In the genomic region with DNA sequence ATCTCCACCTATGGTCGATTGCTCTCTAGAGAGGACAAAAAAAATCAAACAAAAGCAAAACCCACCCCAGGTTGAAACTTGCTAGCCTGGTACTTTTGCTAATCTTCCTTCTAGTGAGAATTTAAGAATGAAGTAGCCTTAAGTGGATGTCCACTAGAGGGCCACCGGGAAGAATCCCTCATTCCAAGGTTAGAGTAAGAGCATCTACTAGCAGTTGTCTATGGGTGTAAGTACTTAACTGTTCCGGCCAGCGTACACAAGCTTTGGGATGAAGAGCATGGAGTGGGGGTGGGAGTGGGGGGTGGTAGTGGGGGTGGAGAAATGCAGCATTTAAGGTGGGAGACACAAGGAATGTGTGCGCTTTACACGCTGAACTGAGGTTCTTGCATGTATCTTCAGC, we compare ENCODE assay signal across 8 mouse cellular contexts. TPM values are rescaled to one million over a fixed set of nuclear protein-coding genes. Genes with fewer than 3 reads are reported as not detected.
DNase-seq lines count a peak whose midpoint lies in the region; ATAC-seq lines count a peak whose summit lies in the region.

No protein-coding gene starts in this region.

- ATAC-seq in erythroblast, adult 5-6 weeks (replicated peaks; ENCODE audit: low FRiP score, poor library complexity, severe bottlenecking), result no peak

- intact Hi-C loops in heart, postnatal 10 days (cut with DNase I), result loop anchor here (5.0 kb wide), 2 partner anchors 111 to 686 kb away; no protein-coding TSS in a partner anchor
- intact Hi-C loops in heart, postnatal 36 days (cut with DNase I), result loop anchor here (5.0 kb wide), 2 partner anchors 116 to 401 kb away; no protein-coding TSS in a partner anchor

- peak; percentile 39 to 49 for DNase-seq in heart, postnatal 10 days
- no peak for DNase-seq in heart, postnatal 36 days
- DNase-seq in urinary bladder, postnatal 14 days (ENCODE audit: low spot score), result peak; percentile 50
- no peak for DNase-seq in urinary bladder, adult 18-20 months (ENCODE audit: low spot score in 2 of 2)
- DNase-seq in embryo, embryonic 11 days, result peak; percentile 69
- DNase-seq in lung, postnatal 14 days, result peak; percentile 44
- DNase-seq in layer of hippocampus, postnatal 36 days, result no peak

RNA-seq across cellular contexts. Expression of gene Metap1, which starts 17.4 kb away (rescaled TPM):
- 10 to 100 TPM; 45.3 to 45.5 TPM for total RNA-seq in heart, postnatal 10 days (2021)
- total RNA-seq in heart, postnatal 36 days (2021), result 10 to 100 TPM; 39.0 to 39.2 TPM
- 10.0 and 15.3 TPM in 2 replicates for total RNA-seq in erythroblast, adult 5-6 weeks (2015; ENCODE audit: low replicate concordance)
- 18.2 and 21.3 TPM in 2 replicates for total RNA-seq in erythroblast, adult 5-6 weeks (2017; ENCODE audit: low replicate concordance)
- 10 to 100 TPM; 45.6 to 50.6 TPM for total RNA-seq in layer of hippocampus, postnatal 36 days (2021)

RNA-seq across cellular contexts. Expression of gene Eif4e, which starts 19.2 kb away (rescaled TPM):
- 100 to 1,000 TPM; 125 to 138 TPM for total RNA-seq in heart, postnatal 10 days (2021)
- 100 to 1,000 TPM; 176 to 192 TPM for total RNA-seq in heart, postnatal 36 days (2021)
- 55.5 and 73.6 TPM in 2 replicates for total RNA-seq in erythroblast, adult 5-6 weeks (2015; ENCODE audit: low replicate concordance)
- 53.2 and 70.4 TPM in 2 replicates for total RNA-seq in erythroblast, adult 5-6 weeks (2017; ENCODE audit: low replicate concordance)
- 100 to 1,000 TPM; 186 to 189 TPM for total RNA-seq in layer of hippocampus, postnatal 36 days (2021)

Comparison
In these comparisons a context has a peak if more than half of its experiments do, and no peak if none do; other contexts are left out.
1. DNase-seq: peak in heart, postnatal 10 days (2 of 2), urinary bladder, postnatal 14 days (single experiment), embryo, embryonic 11 days (single experiment) and lung, postnatal 14 days (single experiment); none in heart, postnatal 36 days (0 of 2), urinary bladder, adult 18-20 months (0 of 2) and layer of hippocampus, postnatal 36 days (0 of 2).